8 mouse cellular contexts compared by ENCODE assay signal in genomic region chr2:181188681-181189080, GRCm38 (mm10). TPM values are rescaled to one million over a fixed set of nuclear protein-coding genes. Genes with fewer than 3 reads are reported as not detected.
DNase-seq lines count a peak whose midpoint lies in the region; ATAC-seq and TF ChIP-seq lines count a peak whose summit lies in the region.

No protein-coding gene starts in this region.

- no peak for TF ChIP-seq CTCF in liver, adult 2 months (IDR thresholded peaks at IDR 0.05; ENCODE audit: low read depth, low read length)

- no peaks in the 10 kb centered on the region for H3K27me3 ChIP-seq in liver, adult 2 months (ENCODE audit: control insufficient read depth, insufficient read depth, low read length)
- no peaks in the 10 kb centered on the region for H3K27me3 ChIP-seq in forebrain, embryonic 14.5 days (replicated peaks; ENCODE audit: control insufficient read depth, insufficient read depth, low read length)
- H3K27me3 ChIP-seq in kidney, embryonic 14.5 days (ENCODE audit: control insufficient read depth, insufficient read depth, low read length): no peaks in the 10 kb centered on the region

- H3K9ac ChIP-seq in liver, adult 2 months (ENCODE audit: low read depth, low read length): peak overlapping the region; percentile 67
- peak overlapping the region; percentile 98; the same call in 1 of the 2 replicates for H3K9ac ChIP-seq in forebrain, embryonic 14.5 days (ENCODE audit: low read length)
- H3K9ac ChIP-seq in kidney, embryonic 14.5 days (ENCODE audit: low read depth, low read length): 0 out of 2 replicates have a peak overlapping the region, but pooled peaks have one; percentile 23

- H3K27ac ChIP-seq in liver, adult 2 months (replicated peaks; ENCODE audit: insufficient read depth, low read depth, low read length): peak overlapping the region; percentile 92
- H3K27ac ChIP-seq in forebrain, embryonic 14.5 days (ENCODE audit: low read depth, low read length): no peak overlapping the region; the same call in 1 of the 2 replicates
- 0 out of 2 replicates have a peak overlapping the region, but pooled peaks have one; percentile 52 for H3K27ac ChIP-seq in kidney, embryonic 14.5 days (ENCODE audit: low read depth, low read length)
- peak overlapping the region; percentile 74 for H3K27ac ChIP-seq in macrophage

- ATAC-seq in forebrain, embryonic 14.5 days: no peak
- ATAC-seq in kidney, embryonic 14.5 days (ENCODE audit: low FRiP score, low TSS enrichment): no peak
- ATAC-seq in cerebellum, adult (ENCODE audit: insufficient number of reproducible peaks, low FRiP score, low TSS enrichment): no peak

- WGBS in liver, adult 2 months: 26% methylated on average over 2 of the region's 2 CpGs
- 87% methylated on average over 2 of the region's 2 CpGs for WGBS in forebrain, embryonic 14.5 days
- 60% methylated on average over 2 of the region's 2 CpGs for WGBS in kidney, embryonic 14.5 days
- 52% methylated on average over 2 of the region's 2 CpGs for WGBS in macrophage (ENCODE audit: missing documents)

- no peaks in the 10 kb centered on the region for H3K36me3 ChIP-seq in liver, adult 2 months (ENCODE audit: control insufficient read depth, insufficient read depth, low read length)
- peaks cover 10% of the 10 kb centered on the region for H3K36me3 ChIP-seq in forebrain, embryonic 14.5 days (ENCODE audit: control insufficient read depth, insufficient read depth, low read length)
- peaks cover 13% of the 10 kb centered on the region; the same call in 1 of the 2 replicates for H3K36me3 ChIP-seq in kidney, embryonic 14.5 days (ENCODE audit: control insufficient read depth, insufficient read depth, low read length)
- H3K36me3 ChIP-seq in macrophage (ENCODE audit: inconsistent target): no peaks in the 10 kb centered on the region

- H3K9me3 ChIP-seq in forebrain, embryonic 14.5 days (replicated peaks; ENCODE audit: control insufficient read depth, low read length): no peaks in the 10 kb centered on the region
- H3K9me3 ChIP-seq in kidney, embryonic 14.5 days (ENCODE audit: control insufficient read depth, low read length): no peaks in the 10 kb centered on the region

- peaks cover 15% of the 10 kb centered on the region for H3K4me1 ChIP-seq in liver, adult 2 months (ENCODE audit: control insufficient read depth, insufficient read depth, low read length)
- peaks cover 8% of the 10 kb centered on the region for H3K4me1 ChIP-seq in forebrain, embryonic 14.5 days (ENCODE audit: control insufficient read depth, insufficient read depth, low read length)
- peaks cover 6% of the 10 kb centered on the region; the same call in 1 of the 2 replicates for H3K4me1 ChIP-seq in kidney, embryonic 14.5 days (ENCODE audit: control insufficient read depth, insufficient read depth, low read length)

- peak overlapping the region; percentile 67 for H3K4me2 ChIP-seq in forebrain, embryonic 14.5 days (ENCODE audit: low read length)
- H3K4me2 ChIP-seq in kidney, embryonic 14.5 days (replicated peaks; ENCODE audit: low read depth, low read length): peak overlapping the region; percentile 97

- no peak overlapping the region for H3K4me3 ChIP-seq in liver, adult 2 months (ENCODE audit: insufficient read depth, low read depth, low read length)
- peak overlapping the region; percentile 67 for H3K4me3 ChIP-seq in forebrain, embryonic 14.5 days (ENCODE audit: low read depth, low read length)
- H3K4me3 ChIP-seq in kidney, embryonic 14.5 days (ENCODE audit: low read length): peak overlapping the region; percentile 78; the same call in 1 of the 2 replicates
- peak overlapping the region; percentile 57 for H3K4me3 ChIP-seq in macrophage (ENCODE audit: inconsistent target)

- peak; percentile 49 for DNase-seq in liver, adult 2 months (ENCODE audit: extremely low read depth, low read depth, low spot score)
- DNase-seq in liver: no peak
- no peak for DNase-seq in forebrain, embryonic 14.5 days (ENCODE audit: low spot score)
- DNase-seq in thymus, postnatal 0 days (ENCODE audit: low spot score): peak; percentile 17
- DNase-seq in layer of hippocampus, postnatal 14 days (ENCODE audit: low spot score in 2 of 2): no peak

- TF ChIP-seq POLR2A in liver, adult 2 months (IDR thresholded peaks at IDR 0.05; ENCODE audit: extremely low read depth, insufficient read depth, low read length): no peak

- no peaks in the 10 kb centered on the region for H3K79me2 ChIP-seq in liver, adult 2 months (ENCODE audit: control insufficient read depth, insufficient read depth, low read length)
- no peaks in the 10 kb centered on the region for H3K79me2 ChIP-seq in macrophage (ENCODE audit: inconsistent target)

RNA-seq across cellular contexts. Expression of gene Ppdpf, which starts 1.6 kb away (rescaled TPM):
- total RNA-seq in liver, adult 2 months (2014; rRNA removed): 44.4 and 48.4 TPM in 2 replicates
- polyA plus RNA-seq in liver, adult 2 months (2012; rRNA removed): 181 and 217 TPM in 2 replicates
- polyA plus RNA-seq in forebrain, embryonic 14.5 days (2014; fragmentation: Nextera tagmentation; extraction: Ambion mirVana): 525 and 607 TPM in 2 replicates
- 387 and 477 TPM in 2 replicates for polyA plus RNA-seq in kidney, embryonic 14.5 days (2014; fragmentation: Nextera tagmentation; extraction: Ambion mirVana)
- total RNA-seq in macrophage (2018; cell fraction: chromatin; rRNA removed): 10 to 100 TPM in 20 of 26 experiments, 1 to 10 TPM in 6; 3.4 to 39.6 (median 19.1) TPM
- total RNA-seq in macrophage (2018; cell fraction: cytosol; rRNA removed): 100 to 1,000 TPM in 13 of 26 experiments, 10 to 100 TPM in 13; 60.8 to 145 (median 99.8) TPM
- total RNA-seq in macrophage (2018; cell fraction: nucleus; rRNA removed): 10 to 100 TPM; 14.6 to 95.4 (median 48.7) TPM
- 60.5 to 98.7 TPM (median 67.9 TPM) in 3 replicates for polyA plus RNA-seq in macrophage (2018)
- 270 and 288 TPM in 2 replicates for polyA plus RNA-seq in thymus, postnatal 0 days (2015; fragmentation: Nextera tagmentation; extraction: Ambion mirVana)
- total RNA-seq in layer of hippocampus, postnatal 14 days (2021): 100 to 1,000 TPM; 118 to 135 TPM

RNA-seq across cellular contexts. Expression of gene Ptk6, which starts 13.9 kb away (rescaled TPM):
- 1.1 and 2.5 TPM in 2 replicates for total RNA-seq in liver, adult 2 months (2014; rRNA removed)
- polyA plus RNA-seq in liver, adult 2 months (2012; rRNA removed): 0.81 and 0.83 TPM in 2 replicates
- polyA plus RNA-seq in forebrain, embryonic 14.5 days (2014; fragmentation: Nextera tagmentation; extraction: Ambion mirVana): not detected in 2 replicates
- polyA plus RNA-seq in kidney, embryonic 14.5 days (2014; fragmentation: Nextera tagmentation; extraction: Ambion mirVana): not detected in 2 replicates
- under 1 TPM in 1 of 26 experiments, not detected in 25; 0.22 TPM for total RNA-seq in macrophage (2018; cell fraction: chromatin; rRNA removed)
- not detected for total RNA-seq in macrophage (2018; cell fraction: cytosol; rRNA removed)
- under 1 TPM in 1 of 26 experiments, not detected in 25; 0.21 TPM for total RNA-seq in macrophage (2018; cell fraction: nucleus; rRNA removed)
- not detected in 3 replicates for polyA plus RNA-seq in macrophage (2018)
- polyA plus RNA-seq in thymus, postnatal 0 days (2015; fragmentation: Nextera tagmentation; extraction: Ambion mirVana): 0.03 and 0.05 TPM in 2 replicates
- total RNA-seq in layer of hippocampus, postnatal 14 days (2021): not detected

RNA-seq across cellular contexts. Expression of gene Srms, which starts 24.3 kb away (rescaled TPM):
- 0.28 and 0.54 TPM in 2 replicates for total RNA-seq in liver, adult 2 months (2014; rRNA removed)
- 1.3 and 1.7 TPM in 2 replicates for polyA plus RNA-seq in liver, adult 2 months (2012; rRNA removed)
- polyA plus RNA-seq in forebrain, embryonic 14.5 days (2014; fragmentation: Nextera tagmentation; extraction: Ambion mirVana): 0.16 and 0.25 TPM in 2 replicates
- 0.14 and 0.24 TPM in 2 replicates for polyA plus RNA-seq in kidney, embryonic 14.5 days (2014; fragmentation: Nextera tagmentation; extraction: Ambion mirVana)
- under 1 TPM in 7 of 26 experiments, not detected in 19; 0.23 to 0.63 (median 0.42) TPM for total RNA-seq in macrophage (2018; cell fraction: chromatin; rRNA removed)
- under 1 TPM in 8 of 26 experiments, not detected in 18; 0.03 to 0.11 (median 0.07) TPM for total RNA-seq in macrophage (2018; cell fraction: cytosol; rRNA removed)
- total RNA-seq in macrophage (2018; cell fraction: nucleus; rRNA removed): under 1 TPM in 7 of 26 experiments, not detected in 19; 0.17 to 0.31 (median 0.25) TPM
- polyA plus RNA-seq in macrophage (2018): not detected in 3 replicates
- polyA plus RNA-seq in thymus, postnatal 0 days (2015; fragmentation: Nextera tagmentation; extraction: Ambion mirVana): 0.24 and 0.30 TPM in 2 replicates
- under 1 TPM; 0.14 to 0.41 TPM for total RNA-seq in layer of hippocampus, postnatal 14 days (2021)

RNA-seq across cellular contexts. Expression of gene Fndc11, which starts 31.1 kb away (rescaled TPM):
- not detected in 2 replicates for total RNA-seq in liver, adult 2 months (2014; rRNA removed)
- 0.10 and 0.12 TPM in 2 replicates for polyA plus RNA-seq in liver, adult 2 months (2012; rRNA removed)
- 0.21 and 0.44 TPM in 2 replicates for polyA plus RNA-seq in forebrain, embryonic 14.5 days (2014; fragmentation: Nextera tagmentation; extraction: Ambion mirVana)
- 0.58 TPM in 1 of 2 replicates, not detected in the other for polyA plus RNA-seq in kidney, embryonic 14.5 days (2014; fragmentation: Nextera tagmentation; extraction: Ambion mirVana)
- total RNA-seq in macrophage (2018; cell fraction: chromatin; rRNA removed): under 1 TPM in 1 of 26 experiments, not detected in 25; 0.66 TPM
- total RNA-seq in macrophage (2018; cell fraction: cytosol; rRNA removed): not detected
- not detected for total RNA-seq in macrophage (2018; cell fraction: nucleus; rRNA removed)
- not detected in 3 replicates for polyA plus RNA-seq in macrophage (2018)
- polyA plus RNA-seq in thymus, postnatal 0 days (2015; fragmentation: Nextera tagmentation; extraction: Ambion mirVana): 0.39 and 0.54 TPM in 2 replicates
- not detected for total RNA-seq in layer of hippocampus, postnatal 14 days (2021)

RNA-seq across cellular contexts. Expression of gene Eef1a2, which starts 31.9 kb away (rescaled TPM):
- total RNA-seq in liver, adult 2 months (2014; rRNA removed): 0.34 and 0.74 TPM in 2 replicates
- not detected in 2 replicates for polyA plus RNA-seq in liver, adult 2 months (2012; rRNA removed)
- 5.1 and 5.9 TPM in 2 replicates for polyA plus RNA-seq in forebrain, embryonic 14.5 days (2014; fragmentation: Nextera tagmentation; extraction: Ambion mirVana)
- polyA plus RNA-seq in kidney, embryonic 14.5 days (2014; fragmentation: Nextera tagmentation; extraction: Ambion mirVana): not detected in 2 replicates
- total RNA-seq in macrophage (2018; cell fraction: chromatin; rRNA removed): not detected
- under 1 TPM in 6 of 26 experiments, not detected in 20; 0.04 to 0.10 (median 0.09) TPM for total RNA-seq in macrophage (2018; cell fraction: cytosol; rRNA removed)
- total RNA-seq in macrophage (2018; cell fraction: nucleus; rRNA removed): not detected
- polyA plus RNA-seq in macrophage (2018): 0.23 to 0.38 TPM in 2 of 3 replicates, not detected in the other
- polyA plus RNA-seq in thymus, postnatal 0 days (2015; fragmentation: Nextera tagmentation; extraction: Ambion mirVana): not detected in 2 replicates
- 100 to 1,000 TPM; 904 to 919 TPM for total RNA-seq in layer of hippocampus, postnatal 14 days (2021)

Comparison
In these comparisons a context has a peak if more than half of its experiments do, and no peak if none do; other contexts are left out.
1. DNase-seq: peak in liver, adult 2 months (single experiment) and thymus, postnatal 0 days (single experiment); none in liver (single experiment), forebrain, embryonic 14.5 days (single experiment) and layer of hippocampus, postnatal 14 days (0 of 2).
2. H3K9ac ChIP-seq: peak in every context shown above with its lines; median percentile 98 in forebrain, embryonic 14.5 days; 67 in liver, adult 2 months; 23 in kidney, embryonic 14.5 days.